Mouse (Mus musculus) Patski (cell line): Measurements from ENCODE around the gene Sertad1. TPM values are rescaled to one million over a fixed set of nuclear protein-coding genes. Genes with fewer than 3 reads are reported as not detected.

Experiments
- ATAC-seq: fragments of 100-300 bp; one replicate; pipeline ENCODE4 v1.8.0; 2021
- CTCF ChIA-PET: fragments of 350-600 bp; sonication (Branson Sonifier 250); formaldehyde crosslinking; loops from one replicate; lab custom pipeline; 2022; ENCODE audit warnings: inconsistent platforms; lab: Charles Lee
- POLR2A ChIA-PET: fragments of 350-600 bp; sonication (Branson Sonifier 250); formaldehyde crosslinking; loops from one replicate; lab custom pipeline; 2022; ENCODE audit warnings: antibody characterized with exemption, inconsistent platforms; lab: Charles Lee
- DNase-seq: peaks from one replicate; pipeline ENCODE4 v3.0.0-alpha.2; 2011; ENCODE audit warnings: low read depth, low spot score
- H3K27me3 ChIP-seq: fragments of 371-371 bp; one replicate; pipeline ENCODE4 v1.5.1; 2021
- CTCF ChIP-seq: fragments of 100-300 bp; IDR thresholded peaks from one replicate; pipeline ENCODE4 v1.5.1; 2021
- in situ Hi-C: fragments of 300-500 bp; cut with MboI; formaldehyde crosslinking; loops from 3 replicates; pipeline ENCODE4 v1.11.1; 2018; ENCODE audit warnings: low pct_unique_long_range_greater_than_20kb, mixed read lengths
- polyA plus RNA-seq: library from polyadenylated mRNA; unstranded; gene quantifications from one replicate; pipeline ENCODE4 v1.2.3, GENCODE M21; 2021

Sertad1 gene
- polyA plus RNA-seq, 1 experiment from 2014 or later: 27.6 TPM

- no peak for DNase-seq
- in situ Hi-C loops: loop anchor here (5.0 kb wide), 1 partner anchor 58 kb away; no protein-coding TSS in a partner anchor
- CTCF ChIA-PET: interaction anchor here (1.2 to 1.9 kb wide), 4 partner anchors 16 to 117 kb away, joined by 3 to 5 read pairs (median 4); no protein-coding TSS in a partner anchor
- POLR2A ChIA-PET: interaction anchor here (0.6 to 1.2 kb wide), 2 partner anchors 39 to 1139 kb away, joined by 3 to 7 read pairs; no protein-coding TSS in a partner anchor
- peaks cover 13% of the 10 kb centered on the region for H3K27me3 ChIP-seq
- no peak for ATAC-seq
- peak; percentile 70 for TF ChIP-seq CTCF
Observed at GRCm38 (mm10) chr7:27449256-27449862, 37.4 kb upstream of the Sertad1 start.

DNA sequence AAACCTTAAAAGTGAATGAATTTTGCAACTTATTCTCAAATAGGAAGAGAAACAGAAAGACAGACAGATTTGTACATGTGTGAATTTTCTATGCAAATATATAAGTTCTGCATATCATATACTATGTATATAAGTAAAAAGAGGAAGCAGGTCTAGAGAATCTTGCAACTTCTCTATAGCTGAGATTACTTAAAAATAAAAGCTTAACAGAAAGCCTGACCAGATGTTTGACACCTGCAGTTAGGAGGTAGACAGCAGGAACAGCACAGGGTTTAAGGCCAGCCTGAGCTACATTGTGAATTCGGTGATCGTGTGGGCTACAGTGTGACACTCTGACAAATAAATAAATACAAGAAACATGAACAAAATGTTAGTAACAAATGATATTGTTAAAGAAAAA lies 35.4 kb upstream of the Sertad1 start:
- CTCF ChIA-PET: interaction anchor here (1.7 kb wide), 1 partner anchor 12 kb away, joined by 7 read pairs; no protein-coding TSS in a partner anchor
- H3K27me3 ChIP-seq: peaks cover 5% of the 10 kb centered on the region
- ATAC-seq: no peak
- no peak for DNase-seq
- in situ Hi-C loops: no loop called here
- POLR2A ChIA-PET: no interaction called here
- no peak for TF ChIP-seq CTCF

DNA sequence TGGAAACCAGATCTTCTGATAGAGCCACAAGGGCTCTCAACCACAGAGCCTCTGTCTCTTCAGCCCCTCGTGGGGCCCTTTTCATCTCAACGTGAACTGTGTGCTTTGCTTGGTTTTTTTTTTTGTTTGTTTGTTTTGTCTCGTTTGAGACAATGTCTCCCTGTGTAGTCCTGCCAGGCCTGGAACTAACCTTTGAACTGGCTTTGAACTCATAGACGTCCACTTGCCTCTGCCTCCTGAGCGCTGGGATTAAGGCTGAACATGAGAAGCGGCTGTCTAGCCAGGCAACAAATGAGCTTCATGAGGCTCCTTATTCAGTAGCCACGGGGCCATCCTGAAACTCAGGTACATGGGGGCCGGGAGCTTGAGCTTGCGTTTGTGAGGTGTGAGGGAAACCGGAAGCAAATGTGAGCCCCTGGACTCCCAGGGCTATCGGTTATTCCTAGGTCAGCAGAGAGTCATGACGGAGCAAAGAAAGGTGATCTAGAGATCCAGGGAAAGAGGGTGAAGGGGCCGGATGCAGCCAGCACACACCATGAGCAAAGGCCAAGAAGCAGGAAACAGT lies 34.4 kb upstream of the Sertad1 start:
- ATAC-seq: no peak
- no peak for TF ChIP-seq CTCF
- H3K27me3 ChIP-seq: no peaks in the 10 kb centered on the region
- in situ Hi-C loops: no loop called here
- ChIA-PET POLR2A (interaction anchor here (0.6 kb wide), 1 partner anchor 106 kb away, joined by 3 read pairs; no protein-coding TSS in a partner anchor), CTCF (interaction anchor here (1.7 kb wide), 1 partner anchor 13 kb away, joined by 7 read pairs; no protein-coding TSS in a partner anchor)
- no peak for DNase-seq

- in situ Hi-C loops: no loop called here
- ATAC-seq (no peak), DNase-seq (no peak)
- TF ChIP-seq CTCF: no peak
- no peaks in the 10 kb centered on the region for H3K27me3 ChIP-seq
- ChIA-PET CTCF (no interaction called here), POLR2A (interaction anchor here (0.7 kb wide), 1 partner anchor 10 kb away, joined by 4 read pairs; no protein-coding TSS in a partner anchor)
Observed at GRCm38 (mm10) chr7:27454461-27455121, 32.1 kb upstream of the Sertad1 start.

DNA sequence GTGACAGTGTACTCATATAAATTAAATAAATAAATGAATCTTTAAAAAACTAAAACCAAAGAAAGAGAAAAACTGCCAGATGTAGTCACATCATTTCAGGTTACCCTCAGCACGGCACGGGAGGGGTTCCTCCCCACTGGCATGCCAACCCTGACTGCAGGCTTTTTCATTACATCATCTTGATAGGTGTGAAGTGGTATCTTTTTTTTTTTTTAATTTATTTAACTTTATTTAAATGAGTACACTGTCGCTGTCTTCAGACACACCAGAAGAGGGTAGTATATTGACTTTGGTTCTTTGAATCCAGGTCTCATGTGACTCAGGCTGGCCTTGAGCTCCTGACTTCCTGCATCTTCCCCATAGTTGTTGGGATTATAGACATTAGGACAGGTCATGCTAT lies 31.4 kb upstream of the Sertad1 start:
- no peak for ATAC-seq

DNA sequence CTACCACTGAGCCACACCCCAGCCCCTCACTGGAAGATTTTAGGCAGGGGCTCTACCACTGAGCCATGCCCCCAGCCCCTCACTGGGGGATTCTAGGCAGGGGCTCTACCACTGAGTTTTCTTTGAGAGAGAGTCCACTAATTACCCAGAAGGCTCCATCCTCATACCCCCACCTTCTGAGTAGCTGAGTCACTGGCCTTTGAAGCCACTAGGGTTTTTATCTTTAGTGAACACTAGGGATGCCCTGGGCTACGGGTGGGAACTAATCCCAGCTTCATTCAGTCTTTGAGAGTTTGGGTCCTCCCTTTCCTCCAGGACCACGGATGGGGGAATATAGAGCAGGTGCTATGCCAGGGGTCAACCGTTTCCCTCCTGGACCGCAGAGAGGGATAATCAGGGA lies 28.1 kb upstream of the Sertad1 start:
- DNase-seq: no peak
- in situ Hi-C loops: no loop called here
- ChIA-PET CTCF (interaction anchor here (1.3 kb wide), 1 partner anchor 32 kb away, joined by 3 read pairs; no protein-coding TSS in a partner anchor), POLR2A (no interaction called here)
- TF ChIP-seq CTCF: no peak
- no peak for ATAC-seq
- H3K27me3 ChIP-seq: no peaks in the 10 kb centered on the region

More for the DNA sequence above, 31.4 kb upstream of the Sertad1 start:
- TF ChIP-seq CTCF: peak; percentile 21
- in situ Hi-C loops: no loop called here
- ChIA-PET POLR2A (no interaction called here), CTCF (no interaction called here)
- H3K27me3 ChIP-seq: no peaks in the 10 kb centered on the region
- DNase-seq: no peak

DNA sequence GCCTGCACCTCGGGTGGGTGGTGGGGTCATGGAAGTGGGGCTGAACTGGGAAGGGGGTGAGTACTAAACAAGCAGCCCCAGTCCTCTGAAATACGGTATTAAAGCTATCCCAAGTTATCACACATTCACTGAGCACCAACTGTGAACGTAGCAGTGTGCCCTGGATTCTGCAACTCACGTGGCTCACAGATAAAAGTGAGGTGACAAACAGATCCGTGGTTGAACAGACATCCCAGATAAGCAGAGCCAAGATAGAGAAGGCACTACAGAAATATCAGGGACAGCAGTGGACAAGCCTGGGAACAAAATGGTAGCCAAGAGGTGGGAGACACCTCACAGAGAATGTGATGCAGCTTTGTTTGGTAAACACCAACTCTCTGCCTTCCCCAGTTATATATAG lies 27.1 kb upstream of the Sertad1 start:
- H3K27me3 ChIP-seq: no peaks in the 10 kb centered on the region
- ChIA-PET CTCF (no interaction called here), POLR2A (no interaction called here)
- ATAC-seq: no peak
- DNase-seq: no peak
- in situ Hi-C loops: no loop called here
- TF ChIP-seq CTCF: no peak

- ChIA-PET CTCF (no interaction called here), POLR2A (no interaction called here)
- no peak for DNase-seq
- no peak for ATAC-seq
- TF ChIP-seq CTCF: no peak
- in situ Hi-C loops: no loop called here
- H3K27me3 ChIP-seq: no peaks in the 10 kb centered on the region
Observed at GRCm38 (mm10) chr7:27460477-27460876, 26.2 kb upstream of the Sertad1 start.

GRCm38 (mm10) chr7:27467648-27468047 lies 19.1 kb upstream of the Sertad1 start:
- no peak for TF ChIP-seq CTCF
- DNase-seq: no peak
- in situ Hi-C loops: no loop called here
- ChIA-PET CTCF (no interaction called here), POLR2A (no interaction called here)
- no peaks in the 10 kb centered on the region for H3K27me3 ChIP-seq
- no peak for ATAC-seq

- in situ Hi-C loops: no loop called here
- TF ChIP-seq CTCF: no peak
Observed at GRCm38 (mm10) chr7:27471390-27472120, 15.2 kb upstream of the Sertad1 start.

More at GRCm38 (mm10) chr7:27471390-27472120, 15.2 kb upstream of the Sertad1 start:
- DNase-seq (no peak), ATAC-seq (no peak)
- ChIA-PET POLR2A (no interaction called here), CTCF (interaction anchor here (0.8 to 1.6 kb wide), 2 partner anchors 15 to 17 kb away, joined by 4 to 6 read pairs; partner anchors contain the start of gene Sertad1)
- H3K27me3 ChIP-seq: no peaks in the 10 kb centered on the region
